22 mouse cellular contexts compared by ENCODE assay signal in genomic region chr3:79308605-79309004, GRCm38 (mm10). TPM values are rescaled to one million over a fixed set of nuclear protein-coding genes. Genes with fewer than 3 reads are reported as not detected.
"Had no signal": no experiment of that assay in that cellular context is flagged by ENCODE, and none has a peak within 500 bp of the region (broad histone marks: within the 10 kb centered on the region; RNA-seq: fewer than 3 reads in every experiment).

No protein-coding gene starts in this region.

- DNase-seq: cerebellum, adult 8-10 months; cerebellum, adult 9-10 months; cerebellum, adult 9-11 months; cerebellum, postnatal 10 days; cerebellum, postnatal 14 days; cerebellum, postnatal 25 days; cerebellum, postnatal 36 days; embryo, embryonic 11 days; forebrain, postnatal 0 days; gastrocnemius, adult 2 months; gastrocnemius, postnatal 10 days; gastrocnemius, postnatal 14 days; gastrocnemius, postnatal 25 days; gastrocnemius, postnatal 36 days; heart, adult 18-20 months; heart, adult 2 months had no signal

RNA-seq across cellular contexts. Expression of gene Gm17359, which starts 27.9 kb away (rescaled TPM):
- total RNA-seq: common myeloid progenitor, adult 5-6 weeks; forebrain, postnatal 0 days; gastrocnemius, adult 18-20 months; gastrocnemius, adult 2 months; gastrocnemius, adult 8-10 months; gastrocnemius, postnatal 10 days; gastrocnemius, postnatal 14 days; gastrocnemius, postnatal 25 days; gastrocnemius, postnatal 36 days; gastrocnemius, postnatal 4 days; granulocyte monocyte progenitor cell, adult 5-6 weeks; heart, adult 18-20 months; heart, adult 2 months; heart, adult 8-10 months had no signal
